ENCODE assay signal across 8 mouse cellular contexts in the genomic region with DNA sequence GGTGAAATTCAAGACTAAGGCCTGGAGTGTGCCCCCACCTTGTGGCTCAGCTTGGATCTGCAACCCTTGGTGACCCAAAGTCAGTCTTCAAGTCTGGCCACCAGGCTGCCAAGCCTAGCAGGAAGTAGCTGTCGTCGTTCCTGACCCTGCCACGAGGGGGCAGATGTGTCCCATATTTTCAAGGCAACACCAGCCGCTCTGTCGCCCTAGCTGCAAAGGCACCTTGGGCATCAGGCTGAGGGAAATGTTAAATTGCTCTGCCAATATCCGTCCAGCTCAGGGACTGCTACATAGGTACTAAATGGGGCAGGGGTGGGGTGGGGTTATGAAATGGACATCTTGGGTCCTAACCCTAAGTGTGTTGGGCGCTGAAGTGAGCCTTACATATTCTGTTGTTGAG. TPM values are rescaled to one million over a fixed set of nuclear protein-coding genes. Genes with fewer than 3 reads are reported as not detected.
A peak's percentile ranks its signal among the peaks of the same experiment; 100 is the strongest.
DNase-seq lines count a peak whose midpoint lies in the region; ATAC-seq lines count a peak whose summit lies in the region.

No protein-coding gene starts in this region.

- no peak overlapping the region for H3K4me2 ChIP-seq in liver, embryonic 11.5 days

- H3K27me3 ChIP-seq in heart, embryonic 10.5 days (ENCODE audit: insufficient read depth, poor library complexity, severe bottlenecking), result no peaks in the 10 kb centered on the region
- H3K27me3 ChIP-seq in liver, embryonic 11.5 days (replicated peaks; ENCODE audit: control insufficient read depth, insufficient read depth, low read length), result no peaks in the 10 kb centered on the region

- no peaks in the 10 kb centered on the region for H3K36me3 ChIP-seq in heart, embryonic 10.5 days
- H3K36me3 ChIP-seq in liver, embryonic 11.5 days (ENCODE audit: control insufficient read depth, insufficient read depth, low read length), result no peaks in the 10 kb centered on the region

- ATAC-seq in liver, embryonic 11.5 days (replicated peaks; ENCODE audit: low FRiP score), result peak; percentile 57

- H3K27ac ChIP-seq in heart, embryonic 10.5 days, result no peak overlapping the region
- no peak overlapping the region for H3K27ac ChIP-seq in liver, embryonic 11.5 days (ENCODE audit: low read depth, low read length)

- no peaks in the 10 kb centered on the region for H3K9me3 ChIP-seq in heart, embryonic 10.5 days
- H3K9me3 ChIP-seq in liver, embryonic 11.5 days (ENCODE audit: control insufficient read depth, low read length), result no peaks in the 10 kb centered on the region

- H3K4me3 ChIP-seq in heart, embryonic 10.5 days, result no peak overlapping the region
- no peak overlapping the region for H3K4me3 ChIP-seq in liver, embryonic 11.5 days (ENCODE audit: low read depth, low read length)

- H3K4me1 ChIP-seq in heart, embryonic 10.5 days, result peaks cover 23% of the 10 kb centered on the region
- H3K4me1 ChIP-seq in liver, embryonic 11.5 days (replicated peaks; ENCODE audit: control insufficient read depth, insufficient read depth, low read length), result no peaks in the 10 kb centered on the region

- WGBS in heart, embryonic 10.5 days, result 15% methylated on average over 7 of the region's 7 CpGs
- WGBS in liver, embryonic 11.5 days, result 14% methylated on average over 7 of the region's 7 CpGs

- DNase-seq in 416B (ENCODE audit: low read depth), result peak; percentile 80
- peak; percentile 49 for DNase-seq in adrenal gland, adult 8-10 months
- peak; percentile 86 for DNase-seq in embryo, embryonic 9.5 days (ENCODE audit: extremely low spot score)
- peak; percentile 92 for DNase-seq in heart, embryonic 10.5 days (ENCODE audit: low spot score)
- DNase-seq in kidney, postnatal 14 days, result peak; percentile 84
- peak; percentile 71 for DNase-seq in liver, embryonic 11.5 days (ENCODE audit: low spot score)
- DNase-seq in ovary, postnatal 10 days (ENCODE audit: low spot score), result peak; percentile 62
- DNase-seq in thymus, postnatal 4 days, result peak; percentile 80

- H3K9ac ChIP-seq in liver, embryonic 11.5 days (ENCODE audit: low read depth, low read length), result no peak overlapping the region

RNA-seq across cellular contexts. Expression of a gene that starts 28.7 kb away (rescaled TPM):
- total RNA-seq in adrenal gland, adult 8-10 months (2022), result 1 to 10 TPM; 2.4 to 4.1 (median 3.4) TPM
- 9.3 and 12.8 TPM in 2 replicates for polyA plus RNA-seq in heart, embryonic 10.5 days (2016; fragmentation: Nextera tagmentation; extraction: Ambion mirVana)
- polyA plus RNA-seq in liver, embryonic 11.5 days (2014; fragmentation: Nextera tagmentation; extraction: Ambion mirVana), result 1.5 and 1.9 TPM in 2 replicates
